Mouse (Mus musculus) stomach, postnatal 0 days (tissue): ENCODE measurements at regions not wholly inside any gene's neighbourhood (a gene's known extent, or its start where the extent isn't known, plus 50 kb on each side); places are given as distances from the start of the nearest gene placed in this dataset.

Experiments used
- ATAC-seq: fragments of 200-750 bp; cut with Nextera tagmentation; 2 replicates; pipeline ENCODE4 v1.8.0; 2017; ENCODE audit not compliant: low FRiP score, low TSS enrichment
- DNase-seq: peaks from one replicate; pipeline ENCODE4 v3.0.0-alpha.2; 2016; ENCODE audit warnings: low spot score
- H3K27ac ChIP-seq: fragments of 300-500 bp; sonication (generic); replicated peaks from 2 replicates; pipeline ENCODE4 v1.5.1; 2014; ENCODE audit warnings: mild to moderate bottlenecking, control low read depth
- H3K27me3 ChIP-seq: fragments of 300-500 bp; sonication (generic); 2 replicates; pipeline ENCODE4 v1.6.1; 2014; ENCODE audit warnings: low read length; ENCODE audit not compliant: control insufficient read depth, insufficient read depth
- H3K36me3 ChIP-seq: fragments of 300-500 bp; sonication (generic); 2 replicates; pipeline ENCODE4 v1.6.1; 2014; ENCODE audit warnings: low read length, mixed read lengths; ENCODE audit not compliant: control insufficient read depth, insufficient read depth
- H3K4me1 ChIP-seq: fragments of 300-500 bp; sonication (generic); replicated peaks from 2 replicates; pipeline ENCODE4 v1.6.1; 2014; ENCODE audit warnings: antibody characterized with exemption; ENCODE audit not compliant: control insufficient read depth, insufficient read depth
- H3K4me2 ChIP-seq: fragments of 300-500 bp; sonication (generic); replicated peaks from 2 replicates; pipeline ENCODE4 v1.6.1; 2014; ENCODE audit warnings: low read depth, mild to moderate bottlenecking, control low read depth, moderate library complexity
- H3K4me3 ChIP-seq: fragments of 300-500 bp; sonication (generic); 2 replicates; pipeline ENCODE4 v1.5.1; 2014; ENCODE audit warnings: low read depth, low read length, control low read depth
- H3K9ac ChIP-seq: fragments of 300-500 bp; sonication (generic); 2 replicates; pipeline ENCODE4 v1.6.1; 2014; ENCODE audit warnings: mild to moderate bottlenecking, low read length, control low read depth, mixed read lengths
- H3K9me3 ChIP-seq: fragments of 300-500 bp; sonication (generic); 2 replicates; pipeline ENCODE4 v1.6.1; 2016; ENCODE audit warnings: low read length; ENCODE audit not compliant: control insufficient read depth
- CTCF ChIP-seq: IDR thresholded peaks from 2 replicates; pipeline ENCODE4 v1.5.1; 2016; ENCODE audit warnings: antibody characterized with exemption, low read depth, mild to moderate bottlenecking, moderate library complexity
- EP300 ChIP-seq: optimal IDR thresholded peaks from 2 replicates; pipeline ENCODE3; 2016; ENCODE audit warnings: antibody characterized with exemption
- WGBS: fragments of 180-500 bp; shearing (Covaris S2); extraction: QIAGEN DNeasy Blood & Tissue Kit; methylation state at CpG from one replicate; pipeline ENCODE4 v1.1.7; 2014; 5-methylcytosine and 5-hydroxymethylcytosine counted together

GRCm38 (mm10) chr3:53393945-53394344 is 69.2 kb downstream of the Nhlrc3 start:
- DNase-seq (no peak), ATAC-seq (no peak)
- no peak for TF ChIP-seq CTCF
- TF ChIP-seq EP300, result no peak
- Histone ChIP-seq H3K27me3 (no peaks in the 10 kb centered on the region), H3K9me3 (no peaks in the 10 kb centered on the region), H3K36me3 (no peaks in the 10 kb centered on the region), H3K9ac (no peak overlapping the region), H3K27ac (no peak overlapping the region), H3K4me2 (no peak overlapping the region), H3K4me3 (no peak overlapping the region), H3K4me1 (no peaks in the 10 kb centered on the region)
- 82% methylated on average over 7 of the region's 7 CpGs for WGBS

- no peaks in the 10 kb centered on the region for H3K36me3 ChIP-seq
- H3K9ac ChIP-seq, result no peak overlapping the region
- no peak overlapping the region for H3K4me3 ChIP-seq
- DNase-seq (no peak), ATAC-seq (no peak)
- no peaks in the 10 kb centered on the region for H3K9me3 ChIP-seq
- WGBS, result 73% methylated on average over 14 of the region's 14 CpGs
- H3K27me3 ChIP-seq, result no peaks in the 10 kb centered on the region
- no peak overlapping the region for H3K27ac ChIP-seq
- no peak overlapping the region for H3K4me2 ChIP-seq
- no peaks in the 10 kb centered on the region for H3K4me1 ChIP-seq
- TF ChIP-seq EP300 (no peak), CTCF (no peak)
Observed at GRCm38 (mm10) chr3:53381704-53382581, 81.2 kb downstream of the Nhlrc3 start.

GRCm38 (mm10) chr3:53379519-53380181 is 83.5 kb downstream of the Nhlrc3 start:
- Histone ChIP-seq H3K27ac (no peak overlapping the region), H3K9ac (no peak overlapping the region), H3K4me3 (no peak overlapping the region), H3K4me2 (no peak overlapping the region), H3K4me1 (no peaks in the 10 kb centered on the region), H3K36me3 (no peaks in the 10 kb centered on the region), H3K9me3 (no peaks in the 10 kb centered on the region), H3K27me3 (no peaks in the 10 kb centered on the region)
- TF ChIP-seq CTCF, result no peak
- no peak for TF ChIP-seq EP300
- ATAC-seq, result no peak
- 40% methylated on average over 4 of the region's 4 CpGs for WGBS
- no peak for DNase-seq

GRCm38 (mm10) chr3:53376864-53377447 is 86.2 kb downstream of the Nhlrc3 start:
- H3K9ac ChIP-seq, result no peak overlapping the region
- no peak overlapping the region for H3K27ac ChIP-seq
- no peak overlapping the region for H3K4me3 ChIP-seq
- no peak for TF ChIP-seq CTCF
- TF ChIP-seq EP300, result no peak
- no peaks in the 10 kb centered on the region for H3K4me1 ChIP-seq
- no peak for DNase-seq
- H3K4me2 ChIP-seq, result no peak overlapping the region
- no peak for ATAC-seq
- no peaks in the 10 kb centered on the region for H3K9me3 ChIP-seq
- 70% methylated on average over 3 of the region's 3 CpGs for WGBS
- no peaks in the 10 kb centered on the region for H3K36me3 ChIP-seq
- H3K27me3 ChIP-seq, result no peaks in the 10 kb centered on the region

- DNase-seq (no peak), ATAC-seq (no peak)
- Histone ChIP-seq H3K9ac (no peak overlapping the region), H3K4me2 (no peak overlapping the region), H3K4me3 (no peak overlapping the region), H3K9me3 (peaks cover 4% of the 10 kb centered on the region; the same call in 1 of the 2 replicates), H3K4me1 (no peaks in the 10 kb centered on the region), H3K27ac (no peak overlapping the region), H3K27me3 (no peaks in the 10 kb centered on the region), H3K36me3 (no peaks in the 10 kb centered on the region)
- TF ChIP-seq EP300, result no peak
- 64% methylated on average over 7 of the region's 7 CpGs for WGBS
Observed at GRCm38 (mm10) chr3:53372887-53373286, 90.2 kb downstream of the Nhlrc3 start.
